Mouse (Mus musculus) cortical plate, adult 2 months (tissue): ENCODE data around the gene Rps6kc1.

Experiments
- CTCF ChIP-seq: fragments of 200-500 bp; IDR thresholded peaks from 2 replicates; pipeline ENCODE4 v1.5.1; 2011; ENCODE audit warnings: mild to moderate bottlenecking, control low read depth, low read length; ENCODE audit not compliant: insufficient read depth; ENCODE audit errors: extremely low read depth
- POLR2A ChIP-seq: fragments of 200-500 bp; IDR thresholded peaks from 2 replicates; pipeline ENCODE4 v1.6.1; 2011; ENCODE audit warnings: mild to moderate bottlenecking, low read length, control low read depth; ENCODE audit not compliant: insufficient read depth; ENCODE audit errors: extremely low read depth

- TF ChIP-seq CTCF (no peak), POLR2A (no peak)
Measured at GRCm38 (mm10) chr1:190834201-190834907, 77.2 kb downstream of the Rps6kc1 start.
